Mouse (Mus musculus): ENCODE measurements around the gene Rtl9.
A peak's percentile ranks its signal among the peaks of the same experiment; 100 is the strongest.

Rtl9 gene

GRCm38 (mm10) chrX:143099044-143099754, at the start of gene Rtl9:
Gene Rtl9, plus strand, starts transcription at chrX:143099594.
- no peak for DNase-seq (ENCODE audit: low spot score in 2 of 2)

- DNase-seq (ENCODE audit: low spot score in 2 of 2), result no peak
Observed at GRCm38 (mm10) chrX:143051478-143051877, 47.9 kb upstream of the Rtl9 start.

- DNase-seq (ENCODE audit: low spot score in 2 of 2), result no peak
Observed at GRCm38 (mm10) chrX:143051921-143052320, 47.5 kb upstream of the Rtl9 start.

- DNase-seq (ENCODE audit: low spot score in 2 of 2), result peak; percentile 20 to 64
Observed at GRCm38 (mm10) chrX:143058829-143059228, 40.6 kb upstream of the Rtl9 start.

- no peak for DNase-seq (ENCODE audit: low spot score in 2 of 2)
Observed at GRCm38 (mm10) chrX:143062641-143063355, 36.6 kb upstream of the Rtl9 start.

- no peak for DNase-seq (ENCODE audit: low spot score in 2 of 2)
Observed at GRCm38 (mm10) chrX:143063780-143064179, 35.6 kb upstream of the Rtl9 start.

- no peak for DNase-seq (ENCODE audit: low spot score in 2 of 2)
Observed at GRCm38 (mm10) chrX:143064288-143064687, 35.1 kb upstream of the Rtl9 start.

- DNase-seq (ENCODE audit: low spot score in 2 of 2), result no peak
Observed at GRCm38 (mm10) chrX:143066320-143067114, 32.9 kb upstream of the Rtl9 start.

GRCm38 (mm10) chrX:143067115-143067514, 32.3 kb upstream of the Rtl9 start:
- DNase-seq (ENCODE audit: low spot score in 2 of 2), result no peak

GRCm38 (mm10) chrX:143067576-143067975, 31.8 kb upstream of the Rtl9 start:
- no peak for DNase-seq (ENCODE audit: low spot score in 2 of 2)

GRCm38 (mm10) chrX:143080458-143081336, 18.7 kb upstream of the Rtl9 start:
- no peak for DNase-seq (ENCODE audit: low spot score in 2 of 2)

- no peak for DNase-seq (ENCODE audit: low spot score in 2 of 2)
Observed at GRCm38 (mm10) chrX:143082732-143083131, 16.7 kb upstream of the Rtl9 start.

- DNase-seq (ENCODE audit: low spot score in 2 of 2), result no peak
Observed at GRCm38 (mm10) chrX:143088225-143088624, 11.2 kb upstream of the Rtl9 start.

- no peak for DNase-seq (ENCODE audit: low spot score in 2 of 2)
Observed at GRCm38 (mm10) chrX:143090904-143091588, 8.3 kb upstream of the Rtl9 start.

GRCm38 (mm10) chrX:143097551-143097950, 1.8 kb upstream of the Rtl9 start:
- DNase-seq (ENCODE audit: low spot score in 2 of 2), result no peak

GRCm38 (mm10) chrX:143103146-143103545, 3.8 kb downstream of the Rtl9 start:
- no peak for DNase-seq (ENCODE audit: low spot score in 2 of 2)

- DNase-seq (ENCODE audit: low spot score in 2 of 2), result no peak
Observed at GRCm38 (mm10) chrX:143105866-143106265, 6.5 kb downstream of the Rtl9 start.

GRCm38 (mm10) chrX:143112546-143112945, 13.2 kb downstream of the Rtl9 start:
- no peak for DNase-seq (ENCODE audit: low spot score in 2 of 2)

All from urinary bladder, postnatal 36 days (tissue).